Mouse (Mus musculus) heart, postnatal 0 days (tissue): ENCODE data around the gene Plxdc2. TPM values are rescaled to one million over a fixed set of nuclear protein-coding genes. Genes with fewer than 3 reads are reported as not detected.

Source experiments
- ATAC-seq: fragments of 200-750 bp; cut with Nextera tagmentation; 2 replicates; pipeline ENCODE4 v1.8.0; 2017; ENCODE audit warnings: low read depth, moderate number of reproducible peaks, moderate library complexity; ENCODE audit not compliant: insufficient read depth
- DNase-seq: peaks from one replicate; pipeline ENCODE4 v3.0.0-alpha.2; 2016; ENCODE audit warnings: low spot score
- H3K27ac ChIP-seq: fragments of 300-500 bp; sonication (generic); 2 replicates; pipeline ENCODE4 v1.5.1; 2014; ENCODE audit warnings: low read depth, mild to moderate bottlenecking
- H3K27me3 ChIP-seq: fragments of 300-500 bp; sonication (generic); 2 replicates; pipeline ENCODE4 v1.6.1; 2014; ENCODE audit warnings: low read length, mixed read lengths; ENCODE audit not compliant: control insufficient read depth, insufficient read depth
- H3K36me3 ChIP-seq: fragments of 300-500 bp; sonication (generic); replicated peaks from 2 replicates; pipeline ENCODE4 v1.6.1; 2014; ENCODE audit warnings: low read length, mixed read lengths; ENCODE audit not compliant: control insufficient read depth, insufficient read depth
- H3K4me1 ChIP-seq: fragments of 300-500 bp; sonication (generic); 2 replicates; pipeline ENCODE4 v1.6.1; 2014; ENCODE audit warnings: antibody characterized with exemption; ENCODE audit not compliant: control insufficient read depth, insufficient read depth
- H3K4me2 ChIP-seq: fragments of 300-500 bp; sonication (generic); 2 replicates; pipeline ENCODE4 v1.6.1; 2014; ENCODE audit warnings: low read depth, mild to moderate bottlenecking, low read length, moderate library complexity
- H3K4me3 ChIP-seq: fragments of 300-500 bp; sonication (generic); 2 replicates; pipeline ENCODE4 v1.5.1; 2014; ENCODE audit warnings: low read depth, low read length
- H3K9ac ChIP-seq: fragments of 300-500 bp; sonication (generic); replicated peaks from 2 replicates; pipeline ENCODE4 v1.6.1; 2014; ENCODE audit warnings: low read depth, low read length, mixed read lengths
- H3K9me3 ChIP-seq: fragments of 300-500 bp; sonication (generic); replicated peaks from 2 replicates; pipeline ENCODE4 v1.6.1; 2016; ENCODE audit warnings: low read length; ENCODE audit not compliant: control insufficient read depth
- CTCF ChIP-seq: IDR thresholded peaks from 2 replicates; pipeline ENCODE4 v1.5.1; 2016; ENCODE audit warnings: antibody characterized with exemption, control low read depth, low read depth
- EP300 ChIP-seq: IDR thresholded peaks from 2 replicates; pipeline ENCODE4 v1.6.1; 2016; ENCODE audit warnings: antibody characterized with exemption, low read depth
- WGBS: fragments of 180-500 bp; shearing (Covaris S2); extraction: QIAGEN DNeasy Blood & Tissue Kit; methylation state at CpG from one replicate; pipeline ENCODE4 v1.1.7; 2014; 5-methylcytosine and 5-hydroxymethylcytosine counted together
- polyA plus RNA-seq: library from polyadenylated mRNA; unstranded; fragments of >200 nt; fragmentation: Nextera tagmentation; extraction: Ambion mirVana; gene quantifications from 2 replicates; pipeline ENCODE4 v1.2.1, GENCODE M21; 2015
- total RNA-seq: library from RNA; depleted of rRNA; stranded (reverse); fragments of >200 nt; gene quantifications from 2 replicates; pipeline ENCODE4 v1.2.3, GENCODE M21; 2014; ENCODE audit warnings: low replicate concordance

Plxdc2 gene
- total and polyA plus RNA-seq, 2 experiments from 2014 or later, result 4.2 to 6.1 TPM

DNA sequence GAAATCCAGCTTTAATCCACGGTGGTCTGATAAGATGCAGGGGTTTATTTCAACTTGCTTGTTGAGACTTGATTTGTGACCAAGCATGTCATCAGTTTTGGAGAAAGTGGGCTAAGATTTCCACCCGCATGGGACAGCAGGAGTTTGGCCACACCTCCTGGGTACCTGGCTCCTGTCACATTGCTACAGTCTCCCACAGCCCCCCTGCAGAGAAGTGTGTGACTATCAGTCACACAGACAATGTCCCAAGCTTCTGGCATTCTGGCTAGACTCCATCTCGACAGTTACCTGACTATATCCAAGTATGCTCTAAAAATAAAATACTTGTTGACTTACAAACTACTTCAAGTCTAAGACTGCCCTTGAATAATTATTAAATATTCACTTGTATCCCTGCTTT is 185.1 kb downstream of the Plxdc2 start:
- TF ChIP-seq EP300, result no peak
- Histone ChIP-seq H3K9me3 (peaks cover 5% of the 10 kb centered on the region; the same call in 1 of the 2 replicates), H3K4me2 (no peak overlapping the region), H3K27ac (no peak overlapping the region), H3K27me3 (no peaks in the 10 kb centered on the region), H3K9ac (no peak overlapping the region), H3K36me3 (no peaks in the 10 kb centered on the region), H3K4me1 (no peaks in the 10 kb centered on the region), H3K4me3 (no peak overlapping the region)
- 22% methylated on average over 3 of the region's 3 CpGs for WGBS
- no peak for ATAC-seq
- DNase-seq, result no peak

DNA sequence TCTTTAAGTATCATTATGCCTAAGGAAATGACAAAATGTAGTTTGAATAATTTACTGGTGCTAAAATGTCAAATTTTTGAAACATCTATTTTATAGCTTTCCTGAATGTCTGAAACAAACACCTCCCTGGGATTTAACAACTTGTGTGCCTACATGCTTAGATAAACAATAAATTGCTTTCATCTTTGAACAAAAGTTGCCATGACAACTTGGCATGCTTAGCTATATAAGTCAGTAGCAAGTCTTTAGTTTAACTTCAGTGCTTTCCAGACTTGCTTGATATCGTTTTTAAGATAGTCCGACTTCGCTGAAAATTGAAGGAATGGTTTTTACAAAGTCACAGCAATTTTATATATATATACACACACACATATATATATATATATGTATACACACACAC is 189.1 kb downstream of the Plxdc2 start:
- TF ChIP-seq EP300 (no peak), CTCF (no peak)
- Histone ChIP-seq H3K27ac (no peak overlapping the region), H3K4me2 (no peak overlapping the region), H3K27me3 (no peaks in the 10 kb centered on the region), H3K9ac (no peak overlapping the region), H3K4me3 (no peak overlapping the region), H3K4me1 (no peaks in the 10 kb centered on the region), H3K9me3 (no peaks in the 10 kb centered on the region), H3K36me3 (no peaks in the 10 kb centered on the region)
- 61% methylated on average over 3 of the region's 3 CpGs for WGBS
- DNase-seq (no peak), ATAC-seq (no peak)

DNA sequence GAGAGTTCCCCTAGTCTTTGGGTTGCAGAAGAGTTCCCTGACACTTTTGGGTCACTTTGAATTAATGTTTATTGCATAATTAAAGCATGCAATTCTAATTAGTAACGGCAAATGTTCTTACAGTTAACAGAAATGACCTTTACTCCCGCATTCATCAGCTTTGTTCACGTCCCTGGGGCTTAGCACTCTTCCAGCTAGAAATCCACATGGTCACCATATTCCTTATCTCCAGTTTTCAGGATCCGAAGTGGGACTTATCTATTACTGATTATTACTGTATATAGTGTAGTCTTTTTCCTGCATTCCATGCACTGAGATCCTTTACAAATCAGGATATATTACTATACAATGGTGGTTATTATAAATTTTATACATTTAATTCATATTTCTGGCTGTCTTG is 203.2 kb downstream of the Plxdc2 start:
- no peaks in the 10 kb centered on the region for H3K27me3 ChIP-seq
- H3K4me3 ChIP-seq, result no peak overlapping the region
- H3K9ac ChIP-seq, result no peak overlapping the region
- no peaks in the 10 kb centered on the region for H3K36me3 ChIP-seq
- no peak overlapping the region for H3K27ac ChIP-seq
- H3K4me1 ChIP-seq, result no peaks in the 10 kb centered on the region
- no peak overlapping the region for H3K4me2 ChIP-seq
- ATAC-seq (no peak), DNase-seq (no peak)
- no peaks in the 10 kb centered on the region for H3K9me3 ChIP-seq
- WGBS, result 52% methylated on average over 4 of the region's 4 CpGs
- TF ChIP-seq CTCF, result no peak
- TF ChIP-seq EP300, result no peak

DNA sequence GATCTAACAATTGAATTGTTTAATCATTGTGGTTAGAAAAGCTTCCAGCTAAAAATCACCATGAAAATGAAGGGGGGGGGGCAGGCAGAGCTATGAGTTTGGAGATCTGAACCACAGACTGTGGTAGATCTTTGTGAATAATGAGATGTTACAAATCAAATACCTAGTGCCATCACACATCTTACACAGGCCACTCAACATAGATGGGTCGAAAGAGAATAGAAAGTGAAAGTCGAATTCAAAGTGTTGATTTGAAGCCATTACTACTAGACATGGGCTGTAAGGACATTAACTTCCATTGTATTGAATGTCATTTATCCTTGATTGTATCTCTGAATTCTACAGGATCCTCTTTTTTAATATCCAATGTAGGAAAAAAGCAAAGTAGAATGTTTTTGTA is 212.2 kb downstream of the Plxdc2 start:
- no peaks in the 10 kb centered on the region for H3K36me3 ChIP-seq
- H3K9ac ChIP-seq, result no peak overlapping the region
- TF ChIP-seq CTCF (no peak), EP300 (no peak)
- WGBS, result 84% methylated on average over 2 of the region's 2 CpGs
- ATAC-seq (no peak), DNase-seq (no peak)
- no peak overlapping the region for H3K4me3 ChIP-seq
- no peak overlapping the region for H3K4me2 ChIP-seq
- H3K27me3 ChIP-seq, result no peaks in the 10 kb centered on the region
- no peaks in the 10 kb centered on the region for H3K9me3 ChIP-seq
- no peak overlapping the region for H3K27ac ChIP-seq
- no peaks in the 10 kb centered on the region for H3K4me1 ChIP-seq

DNA sequence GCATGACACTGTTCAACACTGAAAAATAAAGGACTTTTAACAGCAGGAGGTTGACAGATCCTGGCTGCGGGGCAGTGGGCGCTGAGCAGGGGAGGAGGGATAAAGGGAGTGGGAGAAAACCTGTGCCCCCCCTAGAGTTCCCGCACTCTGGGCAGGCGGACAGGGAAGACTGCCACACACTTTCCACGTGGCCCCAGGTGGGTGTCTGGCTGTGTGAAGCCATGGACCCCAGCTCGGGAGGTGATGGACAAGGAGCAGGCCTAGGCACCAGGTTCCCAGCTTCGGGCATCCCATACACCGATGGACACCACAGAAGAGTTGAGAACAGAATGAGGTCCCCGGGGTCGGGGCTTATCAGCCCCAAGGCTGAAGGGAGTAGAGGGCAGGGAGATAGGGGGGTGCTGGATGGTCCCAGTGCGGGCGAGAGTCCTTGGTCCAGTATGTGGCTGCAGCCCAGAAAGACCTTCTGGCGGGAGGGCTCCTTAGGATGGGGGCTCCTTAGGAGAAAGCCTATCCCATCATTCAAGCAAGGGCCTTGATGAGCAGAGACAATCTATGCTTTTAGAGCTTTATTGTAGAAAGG is 215.2 kb downstream of the Plxdc2 start:
- Histone ChIP-seq H3K4me2 (no peak overlapping the region), H3K4me1 (no peaks in the 10 kb centered on the region), H3K36me3 (no peaks in the 10 kb centered on the region), H3K9ac (no peak overlapping the region), H3K27me3 (no peaks in the 10 kb centered on the region), H3K4me3 (no peak overlapping the region), H3K27ac (no peak overlapping the region), H3K9me3 (no peaks in the 10 kb centered on the region)
- WGBS, result 80% methylated on average over 13 of the region's 13 CpGs
- no peak for TF ChIP-seq CTCF
- no peak for TF ChIP-seq EP300
- no peak for ATAC-seq
- DNase-seq, result no peak

DNA sequence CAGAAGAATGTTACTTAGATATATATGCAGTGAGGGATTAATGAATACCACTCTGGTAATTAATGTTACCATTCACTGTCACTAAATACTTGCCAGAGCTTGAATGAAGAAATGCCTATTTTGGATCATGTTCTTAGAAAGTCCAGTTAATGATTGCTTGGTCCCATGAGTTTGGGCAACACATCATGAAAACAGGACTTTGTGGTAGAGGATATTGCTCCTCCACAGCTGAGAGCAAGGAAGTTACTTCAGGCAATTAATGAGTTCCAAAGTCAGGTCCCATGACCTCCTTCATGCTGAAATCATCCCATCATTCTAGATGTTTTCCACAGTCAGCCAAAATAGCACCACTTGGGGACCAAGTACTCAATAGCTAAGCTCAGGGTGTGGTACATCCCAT is 220.5 kb downstream of the Plxdc2 start:
- H3K4me3 ChIP-seq, result no peak overlapping the region
- TF ChIP-seq EP300 (no peak), CTCF (no peak)
- DNase-seq (no peak), ATAC-seq (no peak)
- H3K4me1 ChIP-seq, result no peaks in the 10 kb centered on the region
- H3K27me3 ChIP-seq, result no peaks in the 10 kb centered on the region
- no peak overlapping the region for H3K9ac ChIP-seq
- H3K4me2 ChIP-seq, result no peak overlapping the region
- no peaks in the 10 kb centered on the region for H3K9me3 ChIP-seq
- H3K27ac ChIP-seq, result no peak overlapping the region
- no peaks in the 10 kb centered on the region for H3K36me3 ChIP-seq
